Mouse (Mus musculus): Measurements from ENCODE around the gene Rpl24.
"Not testable (repeated sequence)": the region's sequence is repeated elsewhere in the genome, so short reads cannot be mapped to it uniquely, and the experiment has no call there.

The Rpl24 gene

GRCm38 (mm10) chr16:55966212-55966871, at the start of gene Rpl24:
TSS of gene Rpl24 (plus strand) at chr16:55966275.
- DNase-seq (ENCODE audit: low read depth, low spot score): peak; percentile 95

- peak; percentile 70 for DNase-seq (ENCODE audit: low read depth, low spot score)
Measured at GRCm38 (mm10) chr16:55922079-55922478, 44.0 kb upstream of the Rpl24 start.

DNA sequence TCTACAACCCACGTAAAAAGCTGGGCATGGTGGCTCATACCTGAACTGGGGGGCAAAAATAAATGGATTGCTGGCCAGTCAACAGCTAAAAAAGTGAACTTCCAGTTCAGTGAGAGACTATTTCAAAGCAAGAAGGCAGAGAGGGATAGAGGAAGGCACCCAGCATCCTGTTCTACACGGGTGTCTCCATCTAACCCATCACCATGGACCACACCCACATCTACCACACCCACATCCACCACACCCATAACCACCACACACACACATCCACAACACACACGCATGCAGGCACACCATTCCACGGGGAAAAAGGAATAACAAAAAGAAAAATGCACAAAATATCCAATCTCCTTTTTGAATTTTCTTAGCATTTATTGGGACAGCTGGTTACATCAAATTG, 42.1 kb upstream of the Rpl24 start:
- DNase-seq (ENCODE audit: low read depth, low spot score): no peak

- DNase-seq (ENCODE audit: low read depth, low spot score): peak; percentile 40
Measured at GRCm38 (mm10) chr16:55933681-55934343, 32.3 kb upstream of the Rpl24 start.

DNA sequence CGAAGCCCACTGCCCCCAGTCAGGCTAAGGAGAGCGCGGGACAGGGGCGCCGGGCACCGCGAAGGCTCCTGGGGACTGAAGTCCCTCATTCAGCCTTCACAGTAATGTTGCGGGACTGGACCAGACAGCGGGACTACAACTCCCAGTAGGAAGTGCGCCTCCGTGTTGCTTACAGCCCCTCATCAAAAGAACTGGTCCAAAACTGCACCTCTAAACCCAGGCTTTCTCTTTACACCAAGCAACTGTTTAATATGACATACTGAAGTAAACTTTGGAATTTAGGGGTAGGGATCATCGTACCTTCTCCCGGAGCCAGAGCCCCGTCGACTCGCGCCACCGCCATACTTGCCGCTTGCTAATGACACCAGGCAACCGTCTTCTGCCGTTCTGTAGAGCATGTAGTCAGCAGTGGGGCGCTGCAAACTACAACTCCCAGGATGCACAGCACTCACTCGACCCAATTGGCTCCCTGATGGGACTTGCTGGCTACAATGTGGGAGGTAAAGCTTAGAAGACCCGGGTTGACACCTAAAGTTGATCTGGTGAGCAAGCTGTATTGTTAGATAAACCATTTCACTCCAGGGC, 31.5 kb upstream of the Rpl24 start, which contains the start of gene Cep97:
Cep97 (minus strand) TSS at position 403 of the 585 bp plus-strand sequence.
- DNase-seq (ENCODE audit: low read depth, low spot score): peak; percentile 96

DNA sequence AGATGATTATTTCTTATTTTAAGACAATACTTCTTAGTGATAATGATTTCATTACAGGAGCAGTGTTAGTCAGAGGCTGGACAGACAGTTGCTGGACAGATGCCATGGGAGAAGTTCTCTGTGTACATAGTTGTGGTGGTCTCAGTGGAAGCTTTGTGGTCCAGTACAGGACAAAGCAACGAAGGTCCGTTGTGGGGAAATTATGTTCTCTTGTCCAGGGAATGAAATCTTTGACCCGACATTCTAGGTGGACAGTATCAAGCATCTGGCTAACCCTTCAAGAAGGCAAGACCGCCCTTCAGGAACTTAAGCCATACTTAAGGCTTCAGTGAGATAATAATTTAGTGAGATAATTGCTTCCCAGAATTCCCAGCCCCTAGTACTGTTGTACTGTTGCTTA, 27.3 kb upstream of the Rpl24 start:
- no peak for DNase-seq (ENCODE audit: low read depth, low spot score)

- no peak for DNase-seq (ENCODE audit: low read depth, low spot score)
Measured at GRCm38 (mm10) chr16:55939703-55940102, 26.4 kb upstream of the Rpl24 start.

GRCm38 (mm10) chr16:55940781-55941180, 25.3 kb upstream of the Rpl24 start:
- no peak for DNase-seq (ENCODE audit: low read depth, low spot score)

GRCm38 (mm10) chr16:55947266-55947665, 18.8 kb upstream of the Rpl24 start:
- no peak for DNase-seq (ENCODE audit: low read depth, low spot score)

DNA sequence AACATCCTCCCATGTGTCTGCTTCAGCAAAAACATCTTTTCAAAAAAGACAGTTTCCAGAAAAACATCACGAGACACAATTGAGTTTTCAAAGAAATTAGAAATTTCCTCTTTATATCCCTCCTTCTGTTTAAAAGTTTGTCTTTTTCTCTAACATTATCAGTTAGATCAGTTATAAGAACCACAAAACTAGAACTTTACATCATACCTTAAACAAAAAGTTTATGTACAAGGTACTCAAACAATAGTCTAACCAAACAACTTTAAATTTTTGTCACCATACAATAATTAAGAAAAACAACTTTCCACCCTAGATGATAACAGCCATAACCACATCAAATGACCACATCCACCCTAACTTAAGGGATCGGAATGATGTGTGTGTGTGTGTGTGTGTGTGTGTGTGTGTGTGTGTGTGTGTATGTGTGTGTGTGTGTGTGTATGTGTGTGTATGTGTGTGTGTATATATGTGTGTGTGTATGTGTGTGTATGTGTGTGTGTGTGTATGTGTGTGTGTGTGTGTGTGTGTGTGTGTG, 18.1 kb upstream of the Rpl24 start:
- DNase-seq (ENCODE audit: low read depth, low spot score): not testable (repeated sequence)

DNA sequence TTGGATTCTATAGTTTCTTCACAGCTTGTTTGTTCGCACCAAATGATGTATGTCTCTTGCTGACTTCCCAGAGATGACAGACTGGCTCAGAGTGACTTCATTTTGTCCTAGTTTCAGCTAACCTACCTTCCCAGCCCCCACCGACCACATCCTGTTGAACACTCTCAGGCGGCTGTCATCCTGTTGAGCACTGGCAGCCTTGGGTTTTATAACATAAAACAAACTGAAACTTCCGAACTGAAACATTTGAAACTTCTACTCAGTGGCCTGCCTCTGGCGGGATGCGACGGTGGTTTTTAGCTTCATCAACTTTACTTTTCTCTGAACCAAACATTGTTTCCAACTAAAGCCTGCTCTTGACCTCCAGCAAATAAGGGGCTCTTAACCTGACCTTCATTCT, 17.1 kb upstream of the Rpl24 start:
- DNase-seq (ENCODE audit: low read depth, low spot score): no peak

DNA sequence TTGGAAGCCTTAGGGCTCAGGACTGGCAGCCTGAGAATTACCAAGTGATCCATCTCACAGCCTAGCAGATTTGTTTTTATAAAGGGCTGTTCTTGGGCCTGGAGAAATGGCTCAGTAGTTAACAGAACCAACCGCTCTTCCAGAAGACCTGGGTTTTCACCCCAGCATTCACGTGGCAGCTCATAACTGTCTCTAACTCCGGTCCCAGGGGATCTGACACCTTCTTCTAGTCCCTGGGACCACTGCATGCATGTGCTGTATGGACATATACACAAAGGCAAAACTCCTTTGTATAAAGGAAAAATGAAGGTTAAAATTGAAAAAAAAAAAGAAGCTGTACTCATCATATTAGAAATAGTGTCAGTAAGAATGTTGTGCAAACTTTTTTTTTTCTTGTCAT, 15.6 kb upstream of the Rpl24 start:
- DNase-seq (ENCODE audit: low read depth, low spot score): no peak

GRCm38 (mm10) chr16:55950946-55951678, 15.0 kb upstream of the Rpl24 start:
- DNase-seq (ENCODE audit: low read depth, low spot score): peak; percentile 77

- no peak for DNase-seq (ENCODE audit: low read depth, low spot score)
Measured at GRCm38 (mm10) chr16:55951679-55952327, 14.3 kb upstream of the Rpl24 start.

DNA sequence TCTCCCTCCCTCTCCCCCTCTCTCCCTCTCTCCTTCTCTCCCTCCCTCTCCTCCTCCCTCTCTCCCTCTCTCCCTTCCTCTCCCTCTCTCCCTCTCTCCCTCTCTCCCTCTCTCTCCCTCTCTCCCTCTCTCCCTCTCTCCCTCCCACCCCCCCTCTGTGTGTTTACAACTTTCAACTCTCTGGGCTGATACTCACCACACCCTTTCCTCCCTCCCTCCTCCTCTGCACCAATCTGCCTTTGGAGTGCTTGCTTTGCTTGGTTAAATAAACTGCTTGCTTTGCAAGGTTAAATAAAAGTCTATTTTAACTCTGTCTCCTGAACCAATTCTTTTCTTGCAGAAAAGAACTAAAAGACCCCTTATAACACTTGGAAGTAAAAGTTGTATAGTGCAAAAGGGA, 13.3 kb upstream of the Rpl24 start:
- no peak for DNase-seq (ENCODE audit: low read depth, low spot score)

DNA sequence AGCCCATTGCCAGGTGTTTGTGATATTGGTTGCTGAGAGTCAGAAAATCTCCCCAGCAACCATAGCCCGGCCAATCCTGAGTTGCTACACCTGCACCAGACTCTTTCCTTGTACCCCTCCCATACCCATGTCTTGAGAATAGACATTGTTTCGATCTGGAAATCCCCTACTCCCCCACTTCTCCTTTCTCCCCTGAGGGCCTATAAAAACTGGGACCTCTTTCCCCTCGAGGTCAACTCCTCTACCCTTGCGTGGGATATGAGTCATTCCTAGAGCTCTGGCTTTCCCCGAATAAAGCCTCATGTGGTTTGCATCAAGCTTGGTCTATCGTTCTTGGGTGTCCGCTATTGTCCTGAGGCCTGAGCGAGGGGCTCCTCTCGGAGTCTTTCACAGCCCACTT, 11.9 kb upstream of the Rpl24 start:
- not testable (repeated sequence) for DNase-seq (ENCODE audit: low read depth, low spot score)

DNA sequence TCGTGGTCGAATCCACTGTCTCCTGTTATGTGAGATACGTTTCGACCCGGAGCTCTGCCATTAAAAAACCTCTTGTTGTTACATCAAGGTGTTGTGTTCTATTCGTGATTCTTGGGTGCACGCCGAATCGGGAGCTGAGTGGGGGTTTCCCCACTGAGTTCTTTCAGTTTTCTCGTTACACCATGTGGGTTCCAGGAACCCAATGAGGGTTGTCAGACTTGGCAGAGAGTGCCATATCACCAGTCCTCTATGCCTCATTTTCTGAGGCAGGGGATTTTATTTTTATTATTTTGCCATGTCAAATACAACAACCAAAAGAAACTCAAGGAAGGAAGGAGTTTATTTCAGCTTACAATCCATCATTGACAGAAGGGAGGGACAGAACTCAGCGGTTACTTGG, 3.0 kb upstream of the Rpl24 start:
- DNase-seq (ENCODE audit: low read depth, low spot score): not testable (repeated sequence)

- DNase-seq (ENCODE audit: low read depth, low spot score): no peak
Measured at GRCm38 (mm10) chr16:55964126-55964949, 1.7 kb upstream of the Rpl24 start.

GRCm38 (mm10) chr16:55967221-55967620, 1.1 kb downstream of the Rpl24 start:
- no peak for DNase-seq (ENCODE audit: low read depth, low spot score)

- no peak for DNase-seq (ENCODE audit: low read depth, low spot score)
Measured at GRCm38 (mm10) chr16:55969147-55969546, 3.1 kb downstream of the Rpl24 start.

- DNase-seq (ENCODE audit: low read depth, low spot score): no peak
Measured at GRCm38 (mm10) chr16:55970416-55970815, 4.3 kb downstream of the Rpl24 start.

Measured in telencephalon, adult 2 months (tissue).